Mouse (Mus musculus): ENCODE measurements around the gene Setd7. TPM values are rescaled to one million over a fixed set of nuclear protein-coding genes. Genes with fewer than 3 reads are reported as not detected.

Gene Setd7
- total and polyA plus RNA-seq, 3 experiments = 16.6 to 34.3 (median 23.6) TPM

DNA sequence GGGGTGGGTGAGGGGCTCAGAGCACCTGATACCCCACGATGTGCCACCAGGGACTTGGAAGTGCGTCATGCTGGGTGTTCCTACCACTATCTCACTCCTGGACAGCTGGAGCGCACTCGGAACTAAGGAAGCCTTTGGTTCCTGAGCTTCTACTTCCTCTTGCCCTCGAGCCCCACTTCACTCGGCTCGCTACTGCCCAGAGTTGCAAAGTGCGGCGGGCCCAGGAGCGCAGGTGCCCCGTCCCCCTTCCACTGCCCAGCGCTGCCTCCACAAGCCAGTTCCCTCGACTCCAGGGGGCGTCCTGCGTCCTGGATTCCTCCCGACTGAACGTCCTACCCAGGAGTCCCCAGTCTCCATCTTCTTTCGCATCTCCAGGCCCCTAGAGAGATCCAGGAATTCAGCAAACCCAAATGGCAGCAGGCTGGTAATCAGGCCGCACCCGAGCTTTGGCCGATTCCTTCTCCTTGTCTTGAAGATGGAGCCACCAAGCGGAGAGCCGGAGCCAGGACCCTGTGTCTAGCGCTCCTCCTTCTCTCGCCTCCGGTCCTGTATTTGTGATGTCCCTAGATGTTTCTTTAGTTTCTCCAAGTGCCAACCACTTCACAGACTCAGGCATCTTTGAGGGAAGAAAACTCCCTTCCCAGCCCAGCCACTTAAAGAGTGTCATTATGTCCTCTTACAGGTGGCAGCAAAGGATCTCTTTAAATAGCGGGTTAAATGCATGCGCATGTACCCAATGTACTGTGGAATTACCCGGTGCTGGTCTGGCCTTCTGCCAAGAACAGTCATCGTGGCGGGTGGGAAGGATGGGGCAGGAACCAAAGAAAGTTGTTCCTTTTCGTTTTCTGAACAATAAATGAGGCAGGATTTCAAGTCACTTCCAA, 672 bp upstream of the Setd7 start (continued):
- TF ChIP-seq BHLHE40 (IDR thresholded peaks at IDR 0.05; ENCODE audit: low read depth, low read length) = no peak

- Histone ChIP-seq H3K27ac (ENCODE audit: insufficient read depth, low read depth) (peak overlapping the region; percentile 84), H3K4me2 (ENCODE audit: insufficient read depth, low read depth, poor library complexity, severe bottlenecking) (no peak overlapping the region), H3K27me3 (replicated peaks) (no peaks in the 10 kb centered on the region), H3K9me3 (replicated peaks; ENCODE audit: low read length) (no peaks in the 10 kb centered on the region), H3K36me3 (replicated peaks in 1 of 2; ENCODE audit: control insufficient read depth in 1 of 2, insufficient read depth in 1 of 2, low read length in 1 of 2) (peaks cover 3 to 32% of the 10 kb centered on the region in 2 experiments), H3K4me1 (ENCODE audit: control insufficient read depth in 1 of 2, insufficient read depth in 2 of 2) (peaks cover 10 to 52% of the 10 kb centered on the region in 2 experiments), H3K4me3 (replicated peaks in 1 of 3; ENCODE audit: low read depth in 2 of 3, low read length in 2 of 3, poor library complexity in 1 of 3) (peak overlapping the region; percentile 72 to 89 (median 87)), H3K9ac (ENCODE audit: insufficient read depth, low read depth) (peak overlapping the region; percentile 96), H3K79me2 (replicated peaks; ENCODE audit: control insufficient read depth, extremely low read depth, insufficient read depth, poor library complexity, severe bottlenecking) (peaks cover 43% of the 10 kb centered on the region)
- dilution Hi-C loops (cut with MboI; ENCODE audit: extremely low pct_ligation_motif_present, extremely low pct_unique_long_range_greater_than_20kb, low sequenced_read_pairs) = no loop called here
- TF ChIP-seq MYC (IDR thresholded peaks at IDR 0.05; ENCODE audit: low read depth, low read length) = peak; percentile 90
- TF ChIP-seq NRF1 (IDR thresholded peaks at IDR 0.05; ENCODE audit: low read depth, low read length) = peak; percentile 52
- no peak for TF ChIP-seq PAX5 (IDR thresholded peaks at IDR 0.05; ENCODE audit: low read length)
- peak; percentile 90; the same call in 1 of the 2 replicates for TF ChIP-seq ZMIZ1 (IDR thresholded peaks at IDR 0.05; ENCODE audit: low read depth, low read length)
- TF ChIP-seq NELFE (IDR thresholded peaks at IDR 0.05; ENCODE audit: low read depth, low read length) = peak; percentile 83
- TF ChIP-seq TBP (conservative IDR thresholded peaks at IDR 0.05; ENCODE audit: low read depth, low read length) = peak; percentile 76
- no peak for TF ChIP-seq GABPA (IDR thresholded peaks at IDR 0.05; ENCODE audit: insufficient replicate concordance, low read depth, low read length)
- TF ChIP-seq HCFC1 (IDR thresholded peaks at IDR 0.05; ENCODE audit: low read depth, low read length) = peak; percentile 33; the same call in 1 of the 2 replicates
- peak; percentile 66; the same call in 1 of the 2 replicates for TF ChIP-seq MAZ (IDR thresholded peaks at IDR 0.05; ENCODE audit: low read depth, low read length)
- 0 out of 2 replicates have a peak, but pooled peaks have one; percentile 27 for TF ChIP-seq POLR2AphosphoS2 (IDR thresholded peaks at IDR 0.05; ENCODE audit: low read depth, low read length)
- peak; percentile 52; the same call in 1 of the 2 replicates for TF ChIP-seq SIN3A (IDR thresholded peaks at IDR 0.05; ENCODE audit: low read length)
- no peak for TF ChIP-seq KAT2A (IDR thresholded peaks at IDR 0.05; ENCODE audit: insufficient replicate concordance, low read length)
- TF ChIP-seq CHD1 (IDR thresholded peaks at IDR 0.05; ENCODE audit: low read depth, low read length) = 0 out of 2 replicates have a peak, but pooled peaks have one; percentile 13
- TF ChIP-seq MXI1 (IDR thresholded peaks at IDR 0.05; ENCODE audit: low read depth, low read length) = peak; percentile 53; the same call in 1 of the 2 replicates
- no peak for TF ChIP-seq EP300 (IDR thresholded peaks at IDR 0.05; ENCODE audit: low read length)
- TF ChIP-seq POLR2A (IDR thresholded peaks at IDR 0.05; ENCODE audit: low read depth, low read length) = peak; percentile 94
- TF ChIP-seq MAFK (IDR thresholded peaks at IDR 0.05; ENCODE audit: insufficient replicate concordance, low read length) = no peak
- TF ChIP-seq CHD2 (IDR thresholded peaks at IDR 0.05; ENCODE audit: low read length) = peak; percentile 72
- TF ChIP-seq USF1 (IDR thresholded peaks at IDR 0.05; ENCODE audit: low read depth, low read length) = no peak
- peak; percentile 68; the same call in 1 of the 2 replicates for TF ChIP-seq MAX (IDR thresholded peaks at IDR 0.05; ENCODE audit: low read length)
- TF ChIP-seq ZNF384 (IDR thresholded peaks at IDR 0.05; ENCODE audit: low read depth, low read length) = peak; percentile 96
- no peak for TF ChIP-seq USF2 (conservative IDR thresholded peaks at IDR 0.05; ENCODE audit: low read depth, low read length)
- peak; percentile 73 for TF ChIP-seq ETS1 (conservative IDR thresholded peaks at IDR 0.05; ENCODE audit: low read depth, low read length)
- TF ChIP-seq BHLHE40 (IDR thresholded peaks at IDR 0.05; ENCODE audit: low read depth, low read length) = peak; percentile 72
- peak; percentile 45; the same call in 1 of the 2 replicates for TF ChIP-seq IRF4 (IDR thresholded peaks at IDR 0.05; ENCODE audit: low read depth, low read length)
- TF ChIP-seq TCF12 (IDR thresholded peaks at IDR 0.05; ENCODE audit: low read depth, low read length) = peak; percentile 82
- TF ChIP-seq RCOR1 (conservative IDR thresholded peaks at IDR 0.05; ENCODE audit: low read depth, low read length) = peak; percentile 46; the same call in 1 of the 2 replicates
- peak; percentile 88 for DNase-seq (ENCODE audit: extremely low read depth)
- in situ Hi-C loops (cut with MboI; ENCODE audit: low pct_ligation_motif_present, low pct_unique_long_range_greater_than_20kb, low sequenced_read_pairs) = no loop called here
Measured at GRCm38 (mm10) chr3:51559594-51560450, 857 bp downstream of the Setd7 start.

Measured in CH12.LX (cell line).